Mouse (Mus musculus) Patski (cell line): ENCODE data around the gene Tmem136. TPM values are rescaled to one million over a fixed set of nuclear protein-coding genes. Genes with fewer than 3 reads are reported as not detected.

ENCODE experiments used
- ATAC-seq: fragments of 100-300 bp; one replicate; pipeline ENCODE4 v1.8.0; 2021
- CTCF ChIA-PET: fragments of 350-600 bp; sonication (Branson Sonifier 250); formaldehyde crosslinking; loops from one replicate; lab custom pipeline; 2022; ENCODE audit warnings: inconsistent platforms; lab: Charles Lee
- POLR2A ChIA-PET: fragments of 350-600 bp; sonication (Branson Sonifier 250); formaldehyde crosslinking; loops from one replicate; lab custom pipeline; 2022; ENCODE audit warnings: antibody characterized with exemption, inconsistent platforms; lab: Charles Lee
- DNase-seq: peaks from one replicate; pipeline ENCODE4 v3.0.0-alpha.2; 2011; ENCODE audit warnings: low read depth, low spot score
- H3K27me3 ChIP-seq: fragments of 371-371 bp; one replicate; pipeline ENCODE4 v1.5.1; 2021
- CTCF ChIP-seq: fragments of 100-300 bp; IDR thresholded peaks from one replicate; pipeline ENCODE4 v1.5.1; 2021
- in situ Hi-C: fragments of 300-500 bp; cut with MboI; formaldehyde crosslinking; loops from 3 replicates; pipeline ENCODE4 v1.11.1; 2018; ENCODE audit warnings: low pct_unique_long_range_greater_than_20kb, mixed read lengths
- polyA plus RNA-seq: library from polyadenylated mRNA; unstranded; gene quantifications from one replicate; pipeline ENCODE4 v1.2.3, GENCODE M21; 2021

Gene Tmem136
- polyA plus RNA-seq, 1 experiment from 2014 or later = 27.9 TPM

DNA sequence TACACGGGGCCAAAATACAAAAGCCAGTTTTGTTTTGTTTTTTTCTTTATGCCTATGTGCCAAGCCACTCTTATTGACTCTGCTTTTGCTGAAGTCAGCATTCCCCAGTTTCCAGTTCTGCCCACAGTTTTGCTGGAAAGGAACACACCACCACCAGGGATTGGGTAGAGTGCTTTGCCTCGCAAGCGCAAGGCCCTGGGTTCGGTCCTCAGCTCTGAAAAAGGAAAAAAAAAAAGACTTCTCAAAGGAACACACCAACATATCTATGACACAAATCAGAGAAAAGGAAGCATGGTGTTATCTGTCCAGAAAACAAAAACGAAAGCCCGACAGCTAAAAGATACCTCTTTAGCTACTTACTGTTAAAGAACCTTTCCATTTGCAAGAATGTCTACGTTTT is 7.2 kb downstream of the Tmem136 start:
- no peak for TF ChIP-seq CTCF
- ChIA-PET CTCF (interaction anchor here (0.7 kb wide), 1 partner anchor 39 kb away, joined by 3 read pairs; no protein-coding TSS in a partner anchor), POLR2A (no interaction called here)
- in situ Hi-C loops = loop anchor here (5.0 kb wide), 1 partner anchor 107 kb away; no protein-coding TSS in a partner anchor
- no peak for DNase-seq
- H3K27me3 ChIP-seq = no peaks in the 10 kb centered on the region
- ATAC-seq = no peak

- no peaks in the 10 kb centered on the region for H3K27me3 ChIP-seq
- no peak for ATAC-seq
- POLR2A ChIA-PET = no interaction called here
- in situ Hi-C loops = loop anchor here (5.0 kb wide), 1 partner anchor 106 kb away; no protein-coding TSS in a partner anchor
- TF ChIP-seq CTCF = no peak
- CTCF ChIA-PET = interaction anchor here (1.6 to 2.2 kb wide), 2 partner anchors 31 to 108 kb away, joined by 3 to 32 read pairs; no protein-coding TSS in a partner anchor
- no peak for DNase-seq
These were observed 7.6 kb downstream of the Tmem136 start for GRCm38 (mm10) chr9:43108721-43109120.

DNA sequence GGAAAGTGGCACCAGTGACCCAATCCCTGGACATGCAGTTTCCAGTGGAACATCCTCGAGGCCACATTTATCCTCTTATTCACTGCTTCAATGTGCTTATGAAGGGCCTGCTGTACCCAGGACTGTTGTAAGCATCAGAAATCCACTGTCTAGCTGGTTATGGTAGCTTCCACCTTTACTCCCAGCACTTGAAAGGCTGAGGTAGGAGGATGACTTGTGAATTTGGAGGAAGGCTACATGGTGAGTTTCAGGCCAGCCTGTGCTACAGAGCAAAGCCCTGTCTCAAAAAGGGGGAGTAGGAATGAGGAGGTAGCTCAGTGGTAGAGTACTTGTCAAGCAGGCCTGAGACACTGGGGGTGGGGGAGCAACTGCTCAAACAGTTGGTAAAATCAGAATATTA is 8.3 kb downstream of the Tmem136 start:
- no peak for ATAC-seq
- H3K27me3 ChIP-seq = no peaks in the 10 kb centered on the region
- no peak for TF ChIP-seq CTCF
- DNase-seq = no peak
- CTCF ChIA-PET = interaction anchor here (1.1 to 2.2 kb wide), 8 partner anchors 8 to 108 kb away, joined by 3 to 32 read pairs (median 4); partner anchors contain the start of gene Tmem136
- POLR2A ChIA-PET = interaction anchor here (1.4 kb wide), 1 partner anchor 109 kb away, joined by 4 read pairs; no protein-coding TSS in a partner anchor
- in situ Hi-C loops = loop anchor here (5.0 kb wide), 1 partner anchor 106 kb away; no protein-coding TSS in a partner anchor

DNA sequence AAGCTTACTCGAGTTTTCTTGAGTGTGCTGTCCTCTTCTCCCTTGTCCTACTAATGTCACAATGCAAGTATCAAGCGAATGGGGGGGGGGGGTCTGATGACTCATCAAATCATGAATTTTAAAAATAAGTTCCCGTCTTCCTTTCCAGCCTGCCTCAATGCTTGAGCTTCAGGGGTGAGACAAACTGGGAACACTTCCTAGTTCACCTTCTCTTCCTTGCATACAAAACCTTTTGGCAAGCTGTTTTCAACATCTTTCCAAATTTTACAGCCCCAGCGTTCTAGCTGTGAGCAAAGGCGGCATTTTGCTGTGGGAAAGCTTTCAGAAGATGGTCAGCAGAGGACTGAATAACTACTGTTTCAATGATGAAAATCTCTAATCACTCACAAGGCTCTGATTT is 8.8 kb downstream of the Tmem136 start:
- no peak for DNase-seq
- no peaks in the 10 kb centered on the region for H3K27me3 ChIP-seq
- in situ Hi-C loops = loop anchor here (5.0 kb wide), 1 partner anchor 105 kb away; no protein-coding TSS in a partner anchor
- ChIA-PET POLR2A (interaction anchor here (1.1 to 1.4 kb wide), 2 partner anchors 8 to 109 kb away, joined by 3 to 4 read pairs; no protein-coding TSS in a partner anchor), CTCF (interaction anchor here (1.1 to 2.2 kb wide), 12 partner anchors 9 to 128 kb away, joined by 3 to 32 read pairs (median 4); partner anchors contain the start of gene Tmem136)
- no peak for TF ChIP-seq CTCF
- ATAC-seq = no peak

DNA sequence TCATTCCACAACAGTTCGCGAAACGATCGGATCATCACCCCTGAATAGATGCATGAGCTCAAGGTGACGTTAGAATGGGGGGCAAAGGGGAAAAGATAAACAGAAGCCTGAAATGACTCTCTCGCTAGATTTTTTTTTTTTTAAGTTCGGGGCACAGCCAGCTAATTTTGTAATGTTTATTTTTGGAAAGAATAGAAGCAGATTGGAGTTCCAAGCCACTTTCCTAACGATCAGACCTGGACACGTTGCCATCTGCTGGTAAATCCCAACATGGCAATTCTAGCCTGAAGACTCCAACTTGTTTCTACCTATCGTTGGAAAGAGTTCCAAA is 9.2 kb downstream of the Tmem136 start, which contains the start of gene Arhgef12:
Gene Arhgef12 (minus strand): TSS at position 53 of the 331 bp plus-strand sequence.
- ATAC-seq (no peak), DNase-seq (no peak)
- H3K27me3 ChIP-seq = no peaks in the 10 kb centered on the region
- CTCF ChIA-PET = interaction anchor here (0.9 to 2.2 kb wide), 14 partner anchors 9 to 128 kb away, joined by 3 to 32 read pairs (median 4); partner anchors contain the start of gene Tmem136
- peak; percentile 75 for TF ChIP-seq CTCF
- in situ Hi-C loops = loop anchor here (5.0 kb wide), 1 partner anchor 105 kb away; no protein-coding TSS in a partner anchor
- POLR2A ChIA-PET = interaction anchor here (0.7 to 1.4 kb wide), 3 partner anchors 9 to 108 kb away, joined by 3 to 4 read pairs (median 3); no protein-coding TSS in a partner anchor

DNA sequence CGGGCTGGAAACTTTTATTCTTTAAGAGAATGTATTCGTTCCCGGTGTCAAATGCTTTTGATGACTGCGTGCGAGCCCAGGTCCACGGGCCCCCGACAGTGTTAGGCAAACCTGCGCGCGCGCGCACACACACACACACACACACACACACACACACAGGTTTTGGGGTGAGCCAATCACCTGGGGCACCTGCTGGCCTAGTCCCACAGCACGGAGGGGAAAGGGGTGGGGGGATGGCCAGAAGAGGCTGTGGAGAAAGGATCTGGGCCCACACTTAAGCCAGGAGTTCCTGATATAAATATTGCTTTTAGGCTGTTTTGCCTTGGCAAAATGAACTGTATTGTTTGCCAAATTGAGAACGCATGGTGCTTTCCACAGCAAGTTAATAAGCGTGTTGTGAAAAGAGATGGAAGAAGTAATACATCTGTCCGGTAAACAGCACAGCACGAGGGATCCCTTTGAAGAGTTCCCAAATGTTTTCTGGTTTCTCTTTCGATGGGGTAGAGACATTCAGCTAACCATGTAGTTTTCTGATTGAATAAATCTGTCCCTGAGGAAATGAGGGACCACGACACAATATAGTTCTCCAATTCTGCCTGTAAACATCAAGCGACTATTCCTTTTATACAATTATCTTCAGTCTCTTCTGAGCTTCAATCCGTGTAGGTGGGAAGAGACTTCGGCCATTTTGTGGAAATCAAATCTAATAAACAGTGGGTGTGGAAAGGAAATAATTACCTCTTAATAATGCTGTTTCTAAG is 9.8 kb downstream of the Tmem136 start:
- no peak for DNase-seq
- CTCF ChIA-PET = interaction anchor here (0.9 to 2.2 kb wide), 13 partner anchors 9 to 127 kb away, joined by 3 to 32 read pairs (median 4); partner anchors contain the start of gene Tmem136
- in situ Hi-C loops = loop anchor here (5.0 kb wide), 1 partner anchor 104 kb away; no protein-coding TSS in a partner anchor

DNA sequence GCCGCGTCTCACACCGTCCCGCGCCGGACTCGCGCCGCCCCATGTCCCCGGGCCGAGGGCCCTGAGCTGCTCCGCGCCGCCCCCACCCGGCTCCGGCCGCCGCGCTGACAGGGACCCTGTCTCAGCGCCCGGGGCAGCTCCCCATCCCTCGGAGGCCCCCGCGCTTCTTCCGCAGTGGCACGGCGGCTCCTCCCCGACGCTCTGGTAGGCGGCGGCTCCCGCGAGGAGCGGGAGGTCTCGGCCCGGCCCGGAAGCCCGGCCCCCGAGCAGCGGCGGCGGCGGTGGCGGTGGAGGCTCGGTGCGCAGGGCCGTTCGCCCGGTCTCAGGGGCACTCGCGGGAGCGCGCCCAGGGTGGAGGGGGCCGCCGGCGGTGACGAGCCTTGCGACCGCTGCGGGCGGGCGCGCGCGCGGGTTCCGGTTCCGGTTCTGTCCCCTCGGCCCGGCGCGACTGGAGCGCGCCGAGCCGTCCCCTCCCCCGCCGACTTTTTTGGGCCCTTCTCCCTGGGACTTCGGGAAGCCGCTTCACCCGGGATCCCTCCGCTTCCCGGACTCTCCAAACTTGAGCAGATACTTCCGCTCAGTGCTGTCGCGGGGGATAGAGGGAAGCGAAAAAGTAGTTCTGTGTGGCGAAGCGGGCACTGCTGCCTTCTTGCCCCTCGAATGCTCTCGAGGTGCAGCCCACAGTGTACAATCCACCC is 10.6 kb downstream of the Tmem136 start:
- in situ Hi-C loops = loop anchor here (5.0 kb wide), 1 partner anchor 104 kb away; no protein-coding TSS in a partner anchor
- CTCF ChIA-PET = interaction anchor here (1.9 kb wide), 1 partner anchor 105 kb away, joined by 11 read pairs; no protein-coding TSS in a partner anchor
- POLR2A ChIA-PET = interaction anchor here (1.1 to 1.7 kb wide), 3 partner anchors 12 to 104 kb away, joined by 3 to 5 read pairs (median 3); no protein-coding TSS in a partner anchor
- H3K27me3 ChIP-seq = no peaks in the 10 kb centered on the region
- no peak for TF ChIP-seq CTCF
- no peak for DNase-seq
- ATAC-seq = peak; percentile 67

More for the DNA sequence above, 9.8 kb downstream of the Tmem136 start:
- H3K27me3 ChIP-seq = no peaks in the 10 kb centered on the region
- POLR2A ChIA-PET = interaction anchor here (0.7 to 1.4 kb wide), 3 partner anchors 9 to 108 kb away, joined by 3 to 4 read pairs (median 3); no protein-coding TSS in a partner anchor
- no peak for TF ChIP-seq CTCF
- ATAC-seq = no peak

DNA sequence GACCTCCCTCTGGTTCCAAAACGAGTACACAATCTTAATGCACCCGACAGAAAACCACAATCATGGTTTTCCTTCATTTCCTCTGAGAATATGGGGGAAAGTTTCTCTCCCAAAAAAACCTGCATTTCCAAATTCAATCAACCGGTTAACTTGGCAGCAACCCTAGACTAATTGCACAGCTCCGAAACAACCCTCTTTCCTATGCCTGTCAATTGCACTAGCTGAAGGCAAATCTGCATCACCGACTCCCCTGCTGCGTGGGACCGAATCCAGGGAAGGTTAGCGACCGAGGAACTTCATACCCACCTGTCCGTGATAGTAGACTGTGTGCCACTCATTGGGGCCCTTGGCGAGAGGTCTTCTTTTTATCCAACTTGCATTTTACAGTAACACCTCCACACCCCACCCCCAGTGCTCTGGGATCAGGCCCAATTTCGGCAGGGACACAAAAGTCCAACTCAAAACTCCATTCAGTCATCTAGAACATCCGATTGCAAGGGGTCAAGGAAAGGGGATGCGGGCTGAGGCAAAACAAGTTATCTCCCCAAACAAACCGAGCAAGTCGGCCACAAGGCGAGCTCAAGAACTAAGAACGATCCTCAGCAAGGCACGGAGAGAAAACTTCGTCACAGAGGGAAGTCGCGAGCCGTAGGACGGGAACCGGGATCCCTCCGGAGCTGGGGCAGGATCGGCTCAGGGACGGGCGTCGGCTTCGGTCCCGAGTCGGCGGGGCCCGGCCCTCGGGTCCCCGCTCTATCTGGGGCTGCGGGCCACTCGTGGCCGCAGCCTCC is 11.3 kb downstream of the Tmem136 start:
- DNase-seq = no peak
- ATAC-seq = no peak
- no peak for TF ChIP-seq CTCF
- H3K27me3 ChIP-seq = no peaks in the 10 kb centered on the region
- POLR2A ChIA-PET = interaction anchor here (0.6 to 1.7 kb wide), 7 partner anchors 11 to 103 kb away, joined by 3 to 5 read pairs (median 3); no protein-coding TSS in a partner anchor
- CTCF ChIA-PET = interaction anchor here (1.9 kb wide), 1 partner anchor 104 kb away, joined by 11 read pairs; no protein-coding TSS in a partner anchor
- in situ Hi-C loops = loop anchor here (5.0 kb wide), 1 partner anchor 103 kb away; no protein-coding TSS in a partner anchor

DNA sequence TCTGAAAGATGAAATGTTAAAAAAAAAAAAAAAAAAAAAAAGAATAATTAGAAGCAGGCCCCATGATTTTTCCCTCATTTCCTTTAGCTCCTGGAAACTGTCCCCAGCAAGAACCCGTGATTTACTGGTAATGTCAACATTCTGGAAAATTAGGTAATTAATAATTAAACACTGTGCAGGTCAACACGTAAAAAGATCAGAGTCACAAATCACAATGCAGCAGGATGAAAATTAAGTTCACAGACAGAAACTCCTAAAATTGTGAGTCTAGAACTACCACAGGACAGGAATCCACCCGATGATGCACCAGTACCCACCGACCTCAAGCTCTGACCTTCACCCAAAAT is 11.9 kb downstream of the Tmem136 start:
- no peak for TF ChIP-seq CTCF
- ChIA-PET POLR2A (interaction anchor here (0.6 to 1.7 kb wide), 7 partner anchors 11 to 102 kb away, joined by 3 to 5 read pairs (median 3); no protein-coding TSS in a partner anchor), CTCF (interaction anchor here (1.9 kb wide), 1 partner anchor 104 kb away, joined by 11 read pairs; no protein-coding TSS in a partner anchor)
- DNase-seq (no peak), ATAC-seq (no peak)
- no peaks in the 10 kb centered on the region for H3K27me3 ChIP-seq
- in situ Hi-C loops = no loop called here
